Comparison of ENCODE assay signal across 27 mouse cellular contexts in genomic region chrX:9452375-9452774, GRCm38 (mm10). TPM values are rescaled to one million over a fixed set of nuclear protein-coding genes. Genes with fewer than 3 reads are reported as not detected.
DNase-seq lines count a peak whose midpoint lies in the region; ATAC-seq and TF ChIP-seq lines count a peak whose summit lies in the region.
"Had no signal": no experiment of that assay in that cellular context is flagged by ENCODE, and none has a peak within 500 bp of the region (broad histone marks: within the 10 kb centered on the region; RNA-seq: fewer than 3 reads in every experiment).

No protein-coding gene starts in this region.

- no peak for TF ChIP-seq CTCF in spleen, adult 2 months (IDR thresholded peaks at IDR 0.05; ENCODE audit: extremely low read depth, insufficient read depth, insufficient read length, insufficient replicate concordance)

- peak; percentile 68 for ATAC-seq in common myeloid progenitor, adult 5-6 weeks (replicated peaks; ENCODE audit: low read depth, poor library complexity, severe bottlenecking)
- peak; percentile 89 for ATAC-seq in megakaryocyte, adult 5-6 weeks (ENCODE audit: poor library complexity, severe bottlenecking)
- ATAC-seq: CD4-positive, CD25-positive, alpha-beta regulatory T cell, adult 4 months; forebrain, embryonic 14.5 days; forebrain, postnatal 0 days; Patski had no signal

- no peak overlapping the region for H3K4me3 ChIP-seq in spleen, adult 2 months (ENCODE audit: extremely low read depth, insufficient read depth, insufficient read length)
- H3K4me3 ChIP-seq: embryonic facial prominence, embryonic 12.5 days; embryonic facial prominence, embryonic 15.5 days; heart, adult 2 months; heart, embryonic 10.5 days; heart, embryonic 13.5 days; hindbrain, embryonic 12.5 days; hindbrain, embryonic 15.5 days had no signal

- 39% methylated on average over 5 of the region's 5 CpGs for WGBS in spleen, adult 2 months

- peak overlapping the region; percentile 65 for H3K27ac ChIP-seq in spleen, adult 2 months (ENCODE audit: insufficient read depth, low read length)
- H3K27ac ChIP-seq: embryonic facial prominence, embryonic 12.5 days; embryonic facial prominence, embryonic 15.5 days; heart, adult 2 months; heart, embryonic 10.5 days; heart, embryonic 13.5 days; hindbrain, embryonic 12.5 days; hindbrain, embryonic 15.5 days had no signal

- no peak for DNase-seq in spleen, adult 2 months (ENCODE audit: low read depth in 1 of 2, low spot score in 2 of 2)
- DNase-seq in spleen, postnatal 36 days (ENCODE audit: low spot score in 2 of 2), result no peak
- DNase-seq in splenic B cell, adult 2 months (ENCODE audit: low read depth, low spot score), result peak; percentile 48
- no peak for DNase-seq in adrenal gland, postnatal 10 days
- DNase-seq in cerebellum, adult 11-12 months, result no peak
- DNase-seq in thymus, postnatal 10 days (ENCODE audit: low spot score in 2 of 2), result no peak
- DNase-seq: adrenal gland, postnatal 14 days; cerebellum, adult 11 months; cerebellum, adult 9-10 months; cerebellum, postnatal 14 days; forebrain, postnatal 0 days; gastrocnemius, postnatal 25 days; heart, adult 2 months; heart, postnatal 14 days; heart, postnatal 4 days had no signal

- TF ChIP-seq POLR2A in spleen, adult 2 months (IDR thresholded peaks at IDR 0.05; ENCODE audit: low read depth, low read length), result no peak

- no peaks in the 10 kb centered on the region for H3K27me3 ChIP-seq in spleen, adult 2 months (ENCODE audit: control insufficient read depth, insufficient read depth, low read length)
- H3K27me3 ChIP-seq in splenic B cell, adult 2 months (ENCODE audit: control insufficient read depth, insufficient read depth, low read length, poor library complexity, severe bottlenecking), result no peaks in the 10 kb centered on the region
- H3K27me3 ChIP-seq: embryonic facial prominence, embryonic 12.5 days; embryonic facial prominence, embryonic 15.5 days; heart, embryonic 13.5 days; hindbrain, embryonic 12.5 days; hindbrain, embryonic 15.5 days had no signal

- peaks cover 4% of the 10 kb centered on the region; the same call in 1 of the 2 replicates for H3K4me1 ChIP-seq in spleen, adult 2 months (ENCODE audit: control insufficient read depth, insufficient read depth, insufficient read length)
- H3K4me1 ChIP-seq: embryonic facial prominence, embryonic 12.5 days; embryonic facial prominence, embryonic 15.5 days; heart, embryonic 10.5 days; heart, embryonic 13.5 days; hindbrain, embryonic 12.5 days; hindbrain, embryonic 15.5 days had no signal

- peaks cover 2% of the 10 kb centered on the region; the same call in 1 of the 2 replicates for H3K36me3 ChIP-seq in spleen, adult 2 months (ENCODE audit: control insufficient read depth, insufficient read depth, low read length)
- H3K36me3 ChIP-seq in splenic B cell, adult 2 months (ENCODE audit: control insufficient read depth, insufficient read depth, low read length, poor library complexity, severe bottlenecking), result peaks cover 7% of the 10 kb centered on the region; the same call in 1 of the 2 replicates
- H3K36me3 ChIP-seq: embryonic facial prominence, embryonic 12.5 days; embryonic facial prominence, embryonic 15.5 days; heart, embryonic 10.5 days; heart, embryonic 13.5 days; hindbrain, embryonic 12.5 days; hindbrain, embryonic 15.5 days had no signal

RNA-seq across cellular contexts. Expression of gene Cybb, which starts 35.2 kb away (rescaled TPM):
- polyA plus RNA-seq in spleen, adult 2 months (2012; rRNA removed), result 10.2 and 11.8 TPM in 2 replicates
- 9.0 and 11.8 TPM in 2 replicates for total RNA-seq in common myeloid progenitor, adult 5-6 weeks (2017)
- total RNA-seq in megakaryocyte, adult 5-6 weeks (2015), result 890 and 891 TPM in 2 replicates
- 1,069 and 1,126 TPM in 2 replicates for total RNA-seq in megakaryocyte, adult 5-6 weeks (2017)
- total RNA-seq in adrenal gland, postnatal 10 days (2021), result 1 to 10 TPM; 8.3 to 9.3 TPM
- polyA plus RNA-seq: C2C12, Patski had no signal

Comparison
In these comparisons a context has a peak if more than half of its experiments do, and no peak if none do; other contexts are left out.
1. RNA of gene Cybb, which starts 35.2 kb away (total RNA-seq): 890 to 1,126 TPM in megakaryocyte, adult 5-6 weeks; 9.0 to 11.8 TPM in common myeloid progenitor, adult 5-6 weeks and 8.3 to 9.3 TPM in adrenal gland, postnatal 10 days; every median in the first group is over 10 times any median in the second.